Mouse (Mus musculus) megakaryocyte, adult 5-6 weeks (primary cell): ENCODE results near the gene Gm3685. TPM values are rescaled to one million over a fixed set of nuclear protein-coding genes. Genes with fewer than 3 reads are reported as not detected.
"Not testable (repeated sequence)": the region's sequence is repeated elsewhere in the genome, so short reads cannot be mapped to it uniquely, and the experiment has no call there.

Experiments used
- ATAC-seq: 2 replicates; pipeline ENCODE4 v1.8.0; 2016; ENCODE audit warnings: mild to moderate bottlenecking, inconsistent platforms; ENCODE audit not compliant: poor library complexity, severe bottlenecking
- total RNA-seq, 2 experiments: library from RNA; stranded (forward) in 1 of 2; stranded (reverse) in 1 of 2; fragments of 153-499, 151-499 nt in 1 of 2; fragments of 221-1000, 200-1000 nt in 1 of 2; gene quantifications; 2 replicates each; pipeline versions ENCODE4 v1.2.3 to v1.2.4; 2015 to 2017

Gene Gm3685
- total RNA-seq (2015) (not detected in 2 replicates), total RNA-seq (2017) (not detected in 2 replicates)

DNA sequence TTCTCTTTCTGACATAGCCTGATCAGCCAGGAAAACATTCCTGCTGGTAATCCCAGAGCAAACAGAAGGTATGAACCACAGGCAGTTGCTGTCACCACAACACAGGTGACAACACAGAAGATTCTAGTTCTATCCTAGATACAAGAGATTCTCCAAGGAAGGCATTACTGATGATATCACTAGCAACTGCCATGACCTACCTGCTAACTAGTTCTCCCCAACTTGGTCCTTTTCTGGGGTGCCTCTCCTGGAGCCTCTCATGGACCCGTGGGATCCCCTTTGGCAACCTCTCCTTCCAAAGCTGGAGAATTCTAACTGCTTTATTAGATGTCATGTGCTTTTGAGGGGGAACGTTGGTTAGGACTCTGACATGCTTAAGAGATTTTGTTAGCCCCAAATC, at the start of gene Gm3685:
Gene Gm3685 (minus strand): TSS at position 101 of the 400 bp plus-strand sequence.
- ATAC-seq, result not testable (repeated sequence)

DNA sequence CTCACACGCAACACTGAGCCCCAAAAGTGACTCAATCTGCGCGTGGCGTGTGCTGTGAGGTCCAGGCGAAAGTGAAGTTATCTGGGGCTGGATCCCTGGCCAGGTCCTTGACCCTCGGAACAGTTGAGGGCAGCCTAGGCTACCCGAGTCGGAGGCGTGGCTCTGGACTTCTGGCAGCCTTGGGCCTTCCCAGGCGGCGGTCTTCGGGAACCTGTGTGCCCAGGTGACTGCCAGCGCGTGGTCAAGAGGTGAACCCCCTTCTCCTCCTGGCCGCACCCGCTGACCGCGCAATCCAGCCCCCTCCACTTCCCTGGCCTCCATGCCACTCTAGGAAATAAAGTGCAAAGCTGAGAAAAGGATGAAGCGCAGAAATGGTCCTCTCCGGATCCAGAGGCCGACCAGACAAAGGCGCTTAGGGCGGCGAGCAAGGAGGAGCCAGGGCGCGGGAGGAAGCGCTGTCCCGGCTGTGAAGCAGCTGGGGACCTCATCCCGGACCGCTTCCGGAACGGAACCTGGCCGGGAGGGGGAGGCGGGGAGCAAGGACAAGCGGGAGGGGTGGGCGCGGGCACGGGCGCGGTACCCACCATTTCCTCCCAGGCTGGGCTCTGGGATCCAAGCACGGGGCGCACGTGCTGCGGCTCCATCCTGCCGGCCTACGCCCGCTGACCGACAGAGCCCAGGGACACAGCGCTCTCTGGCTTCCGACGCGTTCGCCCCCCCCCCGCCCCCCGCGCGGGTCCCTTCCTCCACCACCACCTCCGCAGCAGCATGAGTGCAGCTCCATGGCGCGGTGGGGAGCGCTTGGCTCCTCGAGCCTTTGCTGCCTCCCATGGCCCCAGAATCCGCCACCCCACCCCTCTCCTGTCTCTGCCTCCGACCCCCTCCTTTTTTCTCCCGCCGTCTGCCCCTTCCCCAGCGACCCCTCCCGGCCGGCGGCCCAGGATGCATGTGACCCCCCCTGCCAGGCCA, 17.7 kb downstream of the Gm3685 start, which contains the start of gene Gm10406:
Gene Gm10406 (minus strand): TSS at position 669 of the 969 bp plus-strand sequence.
- not testable (repeated sequence) for ATAC-seq

DNA sequence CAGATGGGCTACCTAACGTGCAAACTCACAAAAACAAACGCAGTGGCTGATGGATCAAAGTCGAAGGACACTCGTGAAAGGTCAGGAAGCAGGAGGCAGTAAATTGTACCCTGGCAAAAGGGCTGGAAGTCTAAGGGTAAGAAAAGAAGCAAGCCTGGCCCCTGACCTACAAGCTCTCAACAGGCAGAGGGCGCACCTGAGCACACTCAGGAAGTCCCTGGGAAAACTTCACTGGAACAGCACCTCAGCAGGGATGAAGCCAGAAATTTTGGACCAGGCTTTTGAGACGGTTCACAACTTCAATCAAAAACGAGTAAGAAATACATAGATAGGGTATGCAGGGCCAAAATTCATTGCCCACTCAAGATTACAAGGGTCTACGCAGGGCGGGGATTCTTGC, 18.5 kb downstream of the Gm3685 start:
- not testable (repeated sequence) for ATAC-seq

Other genes starting within 250 kb of the Gm3685 start
- not detected in 2 replicates for gene Gm3642, start 204.7 kb downstream of the Gm3685 start, total RNA-seq (2015)
- gene Gm3642, start 204.7 kb downstream of the Gm3685 start, total RNA-seq (2017), result not detected in 2 replicates
- not detected in 2 replicates for gene Gm3667, start 155.0 kb downstream of the Gm3685 start, total RNA-seq (2015)
- not detected in 2 replicates for gene Gm3667, start 155.0 kb downstream of the Gm3685 start, total RNA-seq (2017)
- gene Gm6356, start 71.2 kb downstream of the Gm3685 start, total RNA-seq (2015), result not detected in 2 replicates
- not detected in 2 replicates for gene Gm6356, start 71.2 kb downstream of the Gm3685 start, total RNA-seq (2017)
- gene Gm10406, start 17.5 kb downstream of the Gm3685 start, total RNA-seq (2015), result not detected in 2 replicates
- not detected in 2 replicates for gene Gm10406, start 17.5 kb downstream of the Gm3685 start, total RNA-seq (2017)
- not detected in 2 replicates for gene Gm3696, start 55.7 kb upstream of the Gm3685 start, total RNA-seq (2015)
- gene Gm3696, start 55.7 kb upstream of the Gm3685 start, total RNA-seq (2017), result not detected in 2 replicates
- not detected in 2 replicates for gene Gm6676, start 80.4 kb upstream of the Gm3685 start, total RNA-seq (2015)
- not detected in 2 replicates for gene Gm6676, start 80.4 kb upstream of the Gm3685 start, total RNA-seq (2017)
- 0.20 TPM in 1 of 2 replicates, not detected in the other for gene Gm3512, start 129.6 kb upstream of the Gm3685 start, total RNA-seq (2015)
- gene Gm3512, start 129.6 kb upstream of the Gm3685 start, total RNA-seq (2017), result not detected in 2 replicates
- gene Gm16434, start 149.6 kb upstream of the Gm3685 start, total RNA-seq (2015), result not detected in 2 replicates
- gene Gm16434, start 149.6 kb upstream of the Gm3685 start, total RNA-seq (2017), result not detected in 2 replicates
- gene Gm3727, start 219.7 kb upstream of the Gm3685 start, total RNA-seq (2015), result not detected in 2 replicates
- not detected in 2 replicates for gene Gm3727, start 219.7 kb upstream of the Gm3685 start, total RNA-seq (2017)